Mouse (Mus musculus): ENCODE results near the gene Olfr538.
"Not testable (repeated sequence)": the region's sequence is repeated elsewhere in the genome, so short reads cannot be mapped to it uniquely, and the experiment has no call there.

The Olfr538 gene

DNA sequence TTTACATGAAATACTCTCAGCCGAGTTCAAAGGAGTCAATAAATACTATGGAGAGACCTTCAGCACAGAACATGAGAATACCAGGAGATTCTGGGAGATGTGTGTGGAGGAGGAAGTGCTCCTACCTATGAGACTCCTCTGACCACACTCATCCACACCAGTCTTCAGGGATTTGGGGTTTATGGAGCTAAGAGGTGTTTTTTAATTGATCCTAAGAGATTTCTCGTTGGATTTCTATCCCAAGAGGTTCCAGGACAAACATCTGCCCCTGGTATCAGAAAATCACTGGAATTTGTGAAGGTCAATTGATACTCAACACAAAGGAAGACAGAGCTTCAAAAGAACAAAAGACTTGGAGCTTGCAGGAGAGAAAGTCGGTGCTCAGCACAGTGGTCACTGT, at the start of gene Olfr538:
Olfr538 (plus strand) TSS at position 301 of the 400 bp plus-strand sequence.
- DNase-seq (ENCODE audit: low spot score in 2 of 2) = no peak

DNA sequence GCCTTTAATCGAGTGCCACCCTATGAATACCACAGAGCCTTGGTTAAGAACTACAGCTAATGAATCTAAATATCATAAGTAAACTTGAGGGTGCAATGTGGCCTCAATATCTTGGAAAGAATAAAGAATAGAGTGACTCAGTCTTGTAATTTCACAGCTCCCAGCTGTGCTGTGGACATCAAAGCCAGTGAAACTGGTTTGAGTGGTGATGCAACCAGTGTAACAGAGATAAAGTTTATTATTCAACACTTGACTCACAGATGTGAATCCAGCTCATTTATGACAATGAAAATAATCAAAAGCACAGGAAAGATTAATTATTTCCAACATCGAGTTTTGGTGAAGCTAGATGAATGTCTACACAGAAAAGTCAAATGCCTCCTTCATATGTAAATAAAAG, 27.9 kb upstream of the Olfr538 start:
- DNase-seq (ENCODE audit: low spot score in 2 of 2) = no peak

- DNase-seq (ENCODE audit: low spot score in 2 of 2) = not testable (repeated sequence)
Measured at GRCm38 (mm10) chr7:140600969-140601368, 33.3 kb downstream of the Olfr538 start, which contains the start of gene Olfr46. Gene Olfr46 (plus strand): TSS chr7:140601269.

Measured in right cerebral cortex, adult 2 months (tissue).